8 mouse cellular contexts compared by ENCODE assay signal in the genomic region with DNA sequence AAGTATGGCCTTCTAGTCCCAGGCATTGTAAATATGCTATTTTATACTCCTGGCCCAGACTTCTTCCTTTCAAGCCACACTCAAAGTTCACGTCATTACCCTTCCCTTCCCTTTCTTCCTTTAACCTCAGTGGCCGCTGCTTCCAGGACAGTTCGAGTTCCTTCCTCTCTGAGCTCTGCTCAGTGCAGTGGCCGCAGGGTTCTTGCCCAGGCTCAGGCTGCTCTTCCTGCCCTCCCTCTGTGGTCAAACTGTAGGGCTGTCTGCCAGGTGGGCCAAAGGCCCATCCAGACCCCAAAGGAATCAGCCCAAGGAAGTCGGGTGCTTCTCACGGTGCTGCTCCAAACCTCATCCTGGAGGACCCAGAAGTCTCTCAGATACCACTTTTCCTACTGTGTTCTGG. TPM values are rescaled to one million over a fixed set of nuclear protein-coding genes. Genes with fewer than 3 reads are reported as not detected.
DNase-seq lines count a peak whose midpoint lies in the region; ATAC-seq and TF ChIP-seq lines count a peak whose summit lies in the region.

No protein-coding gene starts in this region.

- H3K4me3 ChIP-seq in layer of hippocampus, adult 2 months: peak overlapping the region; percentile 48
- peak overlapping the region; percentile 29 for H3K4me3 ChIP-seq in forebrain, embryonic 16.5 days (replicated peaks; ENCODE audit: low read length)
- no peak overlapping the region for H3K4me3 ChIP-seq in intestine, embryonic 16.5 days (ENCODE audit: low read length)
- H3K4me3 ChIP-seq in midbrain, embryonic 15.5 days: peak overlapping the region; percentile 22; the same call in 1 of the 2 replicates

- 53% methylated on average over 6 of the region's 6 CpGs for WGBS in forebrain, embryonic 16.5 days
- WGBS in intestine, embryonic 16.5 days: 43% methylated on average over 6 of the region's 6 CpGs
- WGBS in midbrain, embryonic 15.5 days: 52% methylated on average over 6 of the region's 6 CpGs

- H3K36me3 ChIP-seq in forebrain, embryonic 16.5 days (ENCODE audit: control insufficient read depth, insufficient read depth): no peaks in the 10 kb centered on the region
- peaks cover 6% of the 10 kb centered on the region; the same call in 1 of the 2 replicates for H3K36me3 ChIP-seq in intestine, embryonic 16.5 days (ENCODE audit: control insufficient read depth, insufficient read depth, low read length)
- H3K36me3 ChIP-seq in midbrain, embryonic 15.5 days (replicated peaks): no peaks in the 10 kb centered on the region

- TF ChIP-seq CTCF in layer of hippocampus, adult 2 months (conservative IDR thresholded peaks at IDR 0.05): no peak

- DNase-seq in layer of hippocampus, adult 2 months (ENCODE audit: low spot score in 2 of 2): no peak
- no peak for DNase-seq in layer of hippocampus, adult 11-12 months (ENCODE audit: low spot score)
- no peak for DNase-seq in retina, embryonic 14.5 days (ENCODE audit: low spot score)
- no peak for DNase-seq in thymus, postnatal 10 days (ENCODE audit: low spot score in 2 of 2)
- no peak for DNase-seq in layer of hippocampus, adult 9-11 months

- H3K27me3 ChIP-seq in forebrain, embryonic 16.5 days (replicated peaks; ENCODE audit: control insufficient read depth, insufficient read depth, low read length): no peaks in the 10 kb centered on the region
- no peaks in the 10 kb centered on the region for H3K27me3 ChIP-seq in intestine, embryonic 16.5 days (replicated peaks; ENCODE audit: control insufficient read depth, insufficient read depth, low read length)
- H3K27me3 ChIP-seq in midbrain, embryonic 15.5 days (replicated peaks): no peaks in the 10 kb centered on the region

- H3K27ac ChIP-seq in layer of hippocampus, adult 2 months: peak overlapping the region; percentile 86
- H3K27ac ChIP-seq in forebrain, embryonic 16.5 days (ENCODE audit: low read length): peak overlapping the region; percentile 85
- H3K27ac ChIP-seq in intestine, embryonic 16.5 days (ENCODE audit: low read length): peak overlapping the region; percentile 71
- H3K27ac ChIP-seq in midbrain, embryonic 15.5 days: peak overlapping the region; percentile 79

- peak overlapping the region; percentile 58 for H3K4me2 ChIP-seq in forebrain, embryonic 16.5 days (ENCODE audit: low read length)
- H3K4me2 ChIP-seq in intestine, embryonic 16.5 days (ENCODE audit: low read depth, low read length): no peak overlapping the region; the same call in 1 of the 2 replicates
- peak overlapping the region; percentile 52 for H3K4me2 ChIP-seq in midbrain, embryonic 15.5 days

- peaks cover 20% of the 10 kb centered on the region for H3K4me1 ChIP-seq in forebrain, embryonic 16.5 days (replicated peaks; ENCODE audit: control insufficient read depth, insufficient read depth, low read length)
- peaks cover 13% of the 10 kb centered on the region; the same call in 1 of the 2 replicates for H3K4me1 ChIP-seq in intestine, embryonic 16.5 days (ENCODE audit: control insufficient read depth, insufficient read depth, low read length)
- peaks cover 24% of the 10 kb centered on the region for H3K4me1 ChIP-seq in midbrain, embryonic 15.5 days

- ATAC-seq in forebrain, embryonic 16.5 days: no peak
- no peak for ATAC-seq in intestine, embryonic 16.5 days
- ATAC-seq in midbrain, embryonic 15.5 days (replicated peaks): peak; percentile 19; the same call in 1 of the 2 replicates

- no peaks in the 10 kb centered on the region for H3K9me3 ChIP-seq in forebrain, embryonic 16.5 days (ENCODE audit: control insufficient read depth, low read length)
- H3K9me3 ChIP-seq in intestine, embryonic 16.5 days (ENCODE audit: control insufficient read depth, low read length): 0 out of 2 replicates have a peak, but pooled peaks cover 3% of the 10 kb centered on the region
- no peaks in the 10 kb centered on the region for H3K9me3 ChIP-seq in midbrain, embryonic 15.5 days

- H3K9ac ChIP-seq in forebrain, embryonic 16.5 days (replicated peaks; ENCODE audit: low read depth, low read length): peak overlapping the region; percentile 58
- H3K9ac ChIP-seq in intestine, embryonic 16.5 days (ENCODE audit: low read depth, low read length): peak overlapping the region; percentile 50; the same call in 1 of the 2 replicates
- peak overlapping the region; percentile 37; the same call in 1 of the 2 replicates for H3K9ac ChIP-seq in midbrain, embryonic 15.5 days

RNA-seq across cellular contexts. Expression of gene S1pr3, which starts 9.4 kb away (rescaled TPM):
- total RNA-seq in layer of hippocampus, adult 2 months (2021): 1 to 10 TPM; 5.2 to 5.4 TPM
- 11.2 and 13.1 TPM in 2 replicates for polyA plus RNA-seq in forebrain, embryonic 16.5 days (2015; fragmentation: Nextera tagmentation; extraction: Ambion mirVana)
- polyA plus RNA-seq in intestine, embryonic 16.5 days (2015; fragmentation: Nextera tagmentation; extraction: Ambion mirVana): 38.2 and 41.3 TPM in 2 replicates
- polyA plus RNA-seq in midbrain, embryonic 15.5 days (2015; fragmentation: Nextera tagmentation; extraction: Ambion mirVana): 13.6 and 14.0 TPM in 2 replicates
